Mouse (Mus musculus) cerebellum, adult 11 months (tissue): ENCODE data around the gene Phospho1.

Experiments
- DNase-seq: peaks from one replicate; pipeline ENCODE4 v3.0.0; 2022

Gene Phospho1

DNA sequence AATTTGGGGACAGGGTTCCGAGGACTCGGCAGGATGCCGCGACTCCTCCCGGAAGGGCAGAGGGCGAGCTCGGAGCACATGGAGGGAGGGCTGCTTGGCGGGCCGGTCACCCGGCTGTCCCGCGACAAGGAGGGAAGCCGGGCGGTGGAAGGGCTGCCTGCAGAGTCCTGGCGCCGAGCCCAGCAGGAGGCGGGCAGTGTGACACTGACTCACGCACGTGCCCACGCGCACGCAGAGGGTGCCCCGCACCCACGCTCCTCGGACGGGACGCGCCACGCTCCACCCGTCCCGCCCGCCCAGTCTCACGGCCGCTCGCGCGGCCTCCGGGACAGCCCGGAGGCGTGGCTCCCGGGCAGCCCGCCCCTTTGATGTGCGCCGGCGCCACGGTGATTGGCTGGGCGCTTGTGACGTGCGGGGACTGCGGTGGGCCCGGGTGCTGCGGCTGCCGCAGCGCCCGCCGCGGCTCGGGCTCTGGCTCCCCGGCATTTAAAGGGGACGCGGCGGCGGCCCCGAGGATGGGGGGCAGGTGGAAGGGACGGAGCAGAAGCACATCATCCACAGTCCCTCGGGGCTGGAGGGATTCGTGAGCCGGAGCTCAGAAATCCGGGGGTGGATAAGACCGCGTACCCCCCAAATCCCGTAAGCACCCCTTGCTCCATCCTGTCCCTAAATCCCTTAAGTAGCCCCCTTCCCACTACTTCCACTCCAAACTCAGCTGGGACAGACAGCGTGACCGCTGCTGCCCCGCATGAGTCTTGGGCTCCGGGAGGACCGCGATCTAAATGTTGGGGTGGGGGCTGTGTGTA is at the start of gene Phospho1:
TSS of gene Phospho1 (plus strand) at position 429 of the 806 bp plus-strand sequence.
- DNase-seq, result peak; percentile 91

DNA sequence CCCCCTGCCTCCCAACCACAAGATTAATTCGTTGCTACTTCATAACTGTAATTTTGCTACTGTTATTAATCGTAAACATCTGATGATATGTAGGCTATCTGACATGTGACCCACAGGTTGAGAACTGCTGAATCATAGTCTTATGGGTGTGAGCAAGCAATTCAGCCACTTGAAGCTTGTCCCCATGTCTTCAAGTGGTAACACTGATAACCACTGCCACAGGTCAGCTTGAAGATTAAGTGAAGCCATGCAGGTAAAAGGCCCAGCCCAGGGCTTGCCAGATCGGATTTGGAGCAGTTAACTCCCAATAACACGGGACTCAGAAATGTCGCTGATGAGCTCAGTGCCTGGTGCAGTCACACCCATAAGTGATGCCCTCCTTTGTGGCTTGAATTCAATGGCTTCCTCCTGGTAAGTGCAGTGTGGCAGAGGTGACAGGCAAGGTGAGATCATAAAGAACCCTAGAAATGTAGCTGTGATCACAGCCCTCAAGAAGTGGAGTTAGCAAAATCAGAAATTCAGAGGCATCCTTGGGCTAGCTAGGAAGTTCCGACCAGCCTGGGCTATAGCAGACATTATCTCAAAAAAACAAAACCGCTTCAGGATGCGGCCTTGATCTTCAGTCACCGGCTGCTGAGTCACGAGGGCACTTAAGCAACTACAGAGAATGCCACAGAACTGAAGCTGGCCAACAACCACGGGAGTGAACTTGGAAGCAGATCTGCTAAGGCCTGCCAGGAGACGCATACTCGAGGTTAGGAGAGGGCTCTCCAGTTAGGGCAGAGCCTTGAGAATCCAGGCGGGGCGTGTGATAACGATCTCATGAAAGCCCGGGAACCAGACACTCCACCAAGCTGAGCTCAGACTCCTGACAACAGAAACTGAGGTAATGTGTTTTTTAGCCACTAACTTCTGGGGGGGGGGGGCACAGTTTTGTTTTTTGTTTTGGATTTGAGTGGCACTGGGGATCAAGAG is 46.7 kb upstream of the Phospho1 start:
- no peak for DNase-seq

DNA sequence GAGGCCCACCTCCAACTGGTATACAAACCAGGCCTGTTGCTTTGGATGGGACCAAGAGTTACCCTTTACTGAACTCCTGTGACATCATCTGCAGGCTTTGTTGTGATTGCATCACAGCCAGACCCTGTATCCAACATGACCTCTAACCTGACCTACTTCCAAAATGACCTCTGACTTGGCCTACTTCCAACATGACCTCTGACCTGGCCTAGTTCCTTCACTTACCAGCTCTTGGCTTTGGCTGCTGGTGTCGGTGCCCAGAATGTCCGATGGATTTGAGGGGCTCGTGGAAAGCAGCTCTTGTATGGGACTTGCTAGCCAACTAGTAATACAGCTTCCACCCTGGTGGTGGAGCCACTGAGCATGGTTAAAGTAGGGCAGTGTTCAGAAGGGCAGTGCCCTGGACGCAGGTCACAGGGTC is 45.5 kb upstream of the Phospho1 start:
- DNase-seq, result no peak

DNA sequence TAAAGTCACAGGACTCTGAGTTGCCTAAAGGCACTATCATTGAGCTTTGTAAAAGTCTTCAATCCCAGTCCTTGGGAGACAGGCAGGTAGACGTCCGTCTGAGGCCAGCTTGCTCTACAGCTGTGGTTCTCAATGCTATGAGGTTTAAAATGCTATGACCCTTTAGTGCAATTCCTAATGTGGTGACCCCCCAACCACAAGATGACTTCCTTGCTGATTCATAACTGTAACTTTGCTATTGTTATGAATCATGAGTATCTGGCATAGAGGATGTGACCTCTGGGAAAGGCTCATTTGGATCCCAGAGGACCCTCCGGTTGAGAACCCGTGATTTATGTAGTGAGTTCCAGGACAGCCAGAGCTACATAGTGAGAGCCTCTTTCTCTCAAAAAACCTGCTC is 44.9 kb upstream of the Phospho1 start:
- no peak for DNase-seq

DNA sequence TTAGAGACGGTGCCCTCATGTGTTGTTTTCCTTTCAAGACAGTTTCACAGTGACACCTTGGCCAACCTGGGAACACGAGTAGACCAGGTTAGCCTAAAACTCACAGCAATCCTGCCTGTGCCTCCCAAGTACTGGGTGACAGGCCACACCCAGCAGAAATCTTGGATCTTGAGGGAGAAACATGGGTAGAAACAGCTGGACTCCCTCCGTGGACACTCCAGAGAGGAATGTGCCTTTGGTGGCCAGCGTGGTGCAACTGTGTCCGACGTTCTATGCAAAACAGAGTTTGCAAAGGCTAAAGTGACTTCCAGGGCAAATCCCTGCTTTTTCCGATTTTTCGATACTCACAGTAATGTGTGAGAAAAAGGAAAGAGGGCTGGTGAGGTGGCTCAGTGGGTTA is 43.8 kb upstream of the Phospho1 start:
- no peak for DNase-seq

DNA sequence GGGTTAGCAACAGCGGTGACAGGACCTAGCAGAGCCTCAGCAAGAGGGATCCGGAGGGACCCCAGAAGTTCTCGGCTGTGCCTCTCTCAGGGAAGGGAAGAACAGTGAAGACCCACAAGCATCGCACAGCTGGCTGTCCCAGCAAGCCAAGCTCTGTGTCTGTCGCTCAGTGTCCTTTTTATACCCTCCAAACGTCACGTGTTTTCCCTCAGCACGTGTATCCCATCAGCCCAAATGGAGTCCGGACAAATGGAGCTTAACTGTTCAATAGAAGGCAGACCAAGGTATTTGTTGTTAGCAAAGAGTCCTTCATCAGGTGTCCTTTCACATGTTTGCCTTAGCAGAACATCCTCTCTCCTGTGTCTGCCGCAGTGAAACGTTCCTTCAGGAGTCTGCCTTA is 42.7 kb upstream of the Phospho1 start:
- DNase-seq, result no peak

DNA sequence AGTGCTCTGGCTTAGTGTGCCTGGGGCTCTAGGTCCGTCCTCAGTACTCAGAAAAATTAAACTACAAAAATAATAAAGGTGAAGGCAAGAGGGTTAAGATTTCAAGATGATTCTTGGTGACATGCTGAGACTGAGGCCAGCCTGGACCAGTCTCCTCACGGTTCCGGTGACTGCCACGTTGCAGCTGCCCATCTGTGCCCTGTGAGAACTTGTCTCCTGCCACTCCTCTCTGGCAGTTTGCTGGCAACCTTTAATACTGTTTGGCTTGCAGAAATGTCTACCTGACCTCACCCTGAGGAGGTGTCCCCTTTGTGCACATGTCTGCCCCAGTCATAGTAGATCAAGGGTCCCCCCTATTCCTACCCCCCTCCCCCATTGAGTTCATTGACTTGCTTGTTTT is 40.8 kb upstream of the Phospho1 start:
- no peak for DNase-seq

DNA sequence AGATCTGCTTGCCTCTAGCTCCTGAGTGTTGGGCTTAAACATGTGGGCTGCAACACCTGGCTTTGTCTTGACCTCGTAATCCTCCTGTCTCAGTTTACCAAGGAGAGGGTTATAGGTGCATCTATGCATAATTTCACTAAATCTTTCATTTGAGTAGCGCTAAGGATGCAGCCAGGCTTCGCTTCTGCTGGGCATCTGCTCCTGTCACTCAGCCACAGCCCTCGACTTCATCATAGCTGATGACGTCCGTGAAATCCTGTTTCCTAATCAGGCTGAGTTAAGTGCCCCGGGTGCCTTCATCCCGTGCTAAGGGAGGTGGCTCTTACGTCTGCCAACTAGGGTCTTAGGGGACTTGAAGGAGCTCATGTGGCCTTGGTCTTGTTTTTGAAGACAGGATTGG is 40.3 kb upstream of the Phospho1 start:
- no peak for DNase-seq

DNA sequence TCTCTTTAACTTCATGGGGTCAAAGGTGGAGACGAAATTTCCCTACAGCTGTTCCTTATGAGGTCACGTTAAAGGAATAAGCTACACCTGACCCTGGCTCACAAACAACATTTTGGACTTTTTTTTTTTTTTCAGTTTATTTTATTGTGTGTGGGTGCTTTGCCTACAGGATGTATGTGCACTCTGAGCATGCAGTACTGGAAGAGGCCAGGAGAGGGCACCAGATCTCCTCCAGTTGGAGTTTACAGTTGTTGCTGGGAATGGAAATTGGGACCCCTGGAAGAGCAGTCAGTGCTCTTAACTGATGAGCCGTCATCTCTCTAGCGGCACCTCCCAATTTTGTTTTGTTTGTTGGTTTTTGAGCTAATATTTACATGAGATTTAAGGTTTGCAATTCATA is 38.6 kb upstream of the Phospho1 start:
- DNase-seq, result no peak

DNA sequence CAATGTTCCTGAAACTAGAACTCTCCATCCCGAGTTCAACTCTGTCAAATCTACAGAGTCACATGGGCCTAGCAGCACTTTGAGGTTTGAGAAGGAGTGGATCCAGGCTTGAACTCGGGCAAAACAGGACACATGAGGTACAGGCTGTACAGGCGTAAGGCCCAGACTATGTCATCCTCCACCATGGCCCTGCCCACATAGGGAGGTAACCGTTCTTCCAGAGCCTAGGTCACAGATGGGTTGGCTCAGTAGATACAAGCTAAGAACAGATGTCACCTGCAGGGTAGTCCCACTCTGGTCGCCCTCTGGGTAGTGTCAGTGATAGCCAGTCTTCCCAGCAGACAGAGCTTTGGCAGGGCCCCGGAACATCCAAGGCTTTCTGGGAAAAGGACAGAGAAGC is 37.8 kb upstream of the Phospho1 start:
- DNase-seq, result no peak

DNA sequence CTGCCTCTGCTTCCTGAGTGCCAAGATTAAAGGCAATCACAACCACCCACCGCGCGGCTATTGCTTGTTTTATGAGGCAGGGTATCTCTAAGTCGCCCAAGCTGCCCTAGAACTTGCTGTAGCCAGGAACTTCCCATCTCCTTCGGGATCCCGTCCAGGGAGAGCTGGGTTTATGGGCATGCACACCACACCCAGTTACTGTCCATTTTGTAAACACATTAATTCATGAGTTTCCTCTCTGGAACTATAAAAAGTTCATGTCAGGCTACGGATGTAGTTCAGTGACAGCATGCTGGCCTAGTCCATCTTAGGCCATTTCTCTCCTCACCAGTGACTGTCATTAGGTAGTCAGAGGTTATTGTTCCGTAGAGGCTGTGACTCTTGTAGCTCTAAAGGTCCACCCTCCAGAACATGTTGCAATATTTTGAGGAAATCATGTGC is 34.8 kb upstream of the Phospho1 start:
- no peak for DNase-seq

DNA sequence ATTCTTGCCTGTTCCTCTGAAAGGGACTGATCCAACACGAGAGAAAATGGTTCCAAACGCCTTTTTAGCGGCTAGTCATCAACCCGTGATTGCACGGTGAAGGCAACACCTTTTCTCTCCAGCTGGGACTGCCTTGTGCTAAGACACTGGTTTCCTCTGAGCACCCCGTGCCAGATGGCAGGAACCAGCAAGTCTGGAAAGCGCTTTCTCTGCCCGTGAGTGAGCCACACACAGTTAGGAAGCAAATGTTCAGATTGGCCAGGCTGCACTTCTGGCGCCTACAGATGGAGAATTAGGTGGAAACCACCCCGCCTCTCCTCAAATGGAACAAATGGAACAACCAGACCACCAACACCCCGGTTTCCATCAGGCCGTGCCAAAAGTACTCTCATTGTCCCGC is 32.5 kb upstream of the Phospho1 start:
- DNase-seq, result peak; percentile 14

DNA sequence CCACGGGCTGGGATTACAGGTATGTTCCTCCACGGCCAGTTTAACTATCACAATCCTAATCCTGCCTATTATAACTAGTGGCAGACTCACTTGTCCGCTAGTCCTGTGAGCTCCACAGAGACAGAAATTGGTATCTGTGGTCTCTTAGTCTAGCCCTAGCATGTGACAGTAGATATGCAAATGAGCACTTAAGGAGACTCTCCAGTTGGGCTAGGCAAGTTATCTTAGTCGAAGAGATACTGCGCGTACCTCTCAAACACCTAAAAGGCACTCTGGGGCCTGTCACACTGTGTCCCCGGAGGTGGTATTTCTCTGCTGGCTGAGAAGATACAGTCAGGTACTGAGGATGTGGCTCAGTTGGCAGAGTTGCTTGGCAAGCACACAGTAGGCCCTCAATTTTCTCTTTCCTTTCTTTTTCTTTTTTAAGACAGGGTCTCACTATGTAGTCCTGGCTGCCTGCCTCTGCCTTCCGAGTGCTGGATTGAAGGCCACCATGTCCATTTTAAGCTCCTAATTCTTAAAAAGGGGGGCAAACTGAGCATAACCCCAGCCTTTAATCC is 31.3 kb upstream of the Phospho1 start:
- no peak for DNase-seq

DNA sequence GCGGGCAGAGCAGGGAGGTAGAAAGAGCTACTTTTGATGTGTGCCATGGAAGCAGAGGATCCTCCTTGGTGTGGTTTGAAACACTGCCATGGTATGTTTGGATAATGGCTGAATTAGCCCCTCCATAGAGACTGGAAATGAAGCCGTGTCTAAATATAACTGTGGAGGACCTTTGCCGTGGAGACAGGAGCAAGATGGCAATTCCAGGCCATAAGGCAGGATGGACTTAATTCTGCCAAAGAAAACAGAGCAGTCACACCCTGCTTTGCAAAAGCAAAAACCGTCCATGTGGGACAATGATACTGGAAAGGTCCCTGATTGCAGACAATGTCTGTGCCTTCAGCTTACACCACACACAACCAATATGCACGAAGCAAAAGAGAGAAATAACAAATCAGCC is 30.1 kb upstream of the Phospho1 start:
- DNase-seq, result no peak

DNA sequence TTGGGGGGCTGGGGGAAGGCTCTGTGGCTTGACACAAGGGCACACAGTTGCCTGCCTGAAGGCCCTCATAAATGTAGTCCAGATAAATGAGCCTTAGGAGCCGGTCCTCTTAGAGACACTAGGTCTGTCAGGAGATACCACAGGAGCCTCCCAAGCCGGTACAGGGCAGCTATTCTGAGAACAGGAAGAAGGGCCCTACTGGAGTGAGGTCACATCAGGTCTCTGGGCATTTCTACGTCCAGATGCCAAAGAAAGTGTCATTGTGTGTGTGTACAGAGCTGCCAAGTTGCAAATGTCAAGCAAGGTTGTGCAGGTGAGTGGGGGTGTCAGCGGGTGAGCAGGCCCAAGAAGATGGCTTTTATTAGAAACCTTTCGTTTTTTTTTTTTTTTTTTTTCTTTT is 28.7 kb upstream of the Phospho1 start:
- DNase-seq, result no peak

DNA sequence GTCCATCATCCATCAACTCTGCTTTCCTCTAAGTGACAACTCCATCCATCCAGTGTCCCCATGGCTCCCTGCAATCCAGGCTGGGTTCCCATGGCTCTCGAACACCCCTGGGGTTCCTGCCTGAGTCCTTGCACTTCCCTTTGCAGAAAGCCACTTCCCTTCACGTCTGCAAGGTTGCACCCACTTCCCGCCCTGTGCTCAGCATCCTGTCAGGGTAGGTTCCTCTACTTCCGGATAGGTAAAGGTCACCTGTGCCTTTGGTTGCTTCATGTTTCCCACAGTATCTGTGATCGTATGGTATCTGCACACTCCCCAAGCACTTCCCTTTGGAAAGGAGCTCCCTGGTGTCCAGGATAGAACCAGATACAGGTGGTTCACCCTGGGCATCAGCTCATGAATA is 19.3 kb upstream of the Phospho1 start:
- DNase-seq, result no peak

DNA sequence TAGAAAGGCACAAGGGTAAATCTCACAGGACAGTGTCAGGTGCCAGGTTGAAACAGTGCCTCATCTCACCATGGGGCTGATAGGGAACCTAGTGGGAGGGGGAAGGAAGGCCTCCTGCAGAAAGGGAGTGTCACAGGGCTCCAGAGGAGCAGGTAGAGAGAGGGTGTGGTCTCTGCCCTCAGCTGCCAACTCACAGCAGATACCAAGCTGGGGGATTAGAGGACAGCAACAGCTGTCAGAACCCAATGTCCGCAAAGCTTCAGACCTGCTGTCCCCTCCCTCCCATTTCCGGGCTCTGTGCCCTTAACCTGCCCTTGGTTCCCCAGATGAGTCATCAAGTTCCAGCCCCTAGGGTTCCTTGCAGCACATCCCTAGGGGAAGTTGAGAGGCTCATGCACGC is 18.8 kb upstream of the Phospho1 start:
- DNase-seq, result no peak

DNA sequence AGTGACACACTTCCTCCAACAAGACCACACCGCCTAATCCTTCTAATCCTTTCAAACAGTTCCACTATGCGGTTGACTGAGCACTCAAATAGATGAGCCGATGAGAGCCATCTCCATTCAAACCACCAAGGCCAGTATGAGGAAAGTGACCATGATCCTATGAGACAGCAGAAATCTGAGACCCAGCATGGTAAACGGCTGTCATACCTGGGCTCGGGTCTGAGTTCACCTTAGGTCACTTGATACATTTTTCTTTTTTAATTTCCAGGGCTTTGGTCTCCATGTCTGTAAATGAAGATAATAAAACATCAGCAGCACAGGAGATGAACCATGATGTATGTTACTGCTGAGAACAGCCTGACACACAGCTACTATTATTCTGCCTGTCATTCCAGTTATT is 16.4 kb upstream of the Phospho1 start:
- no peak for DNase-seq

DNA sequence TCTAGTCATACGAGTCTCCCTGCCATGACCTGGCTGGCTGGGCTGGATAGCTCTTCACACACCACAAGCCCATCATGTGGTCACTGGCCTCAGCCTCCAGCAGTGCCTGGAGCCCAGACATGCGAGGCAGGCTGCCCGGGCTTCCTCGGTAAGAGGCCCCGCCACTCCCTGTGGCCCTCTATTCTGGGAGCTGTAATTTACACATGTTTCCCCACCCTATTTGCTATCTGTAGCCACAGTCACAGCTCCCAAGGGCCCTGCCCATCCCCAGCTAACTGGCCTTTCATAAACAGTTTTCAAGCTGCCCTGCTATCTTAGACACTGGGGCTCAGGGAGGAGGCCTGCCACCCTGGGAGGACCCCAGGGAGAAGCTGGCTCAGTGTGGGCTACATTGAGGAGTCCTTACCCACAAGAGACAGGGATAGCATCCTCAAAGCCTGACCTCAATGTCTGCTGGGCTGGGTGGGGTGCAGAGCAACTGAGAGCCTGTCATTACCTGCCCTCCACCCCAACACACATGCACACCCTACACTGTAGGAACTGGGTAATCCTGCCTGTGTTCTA is 15.8 kb upstream of the Phospho1 start:
- no peak for DNase-seq

DNA sequence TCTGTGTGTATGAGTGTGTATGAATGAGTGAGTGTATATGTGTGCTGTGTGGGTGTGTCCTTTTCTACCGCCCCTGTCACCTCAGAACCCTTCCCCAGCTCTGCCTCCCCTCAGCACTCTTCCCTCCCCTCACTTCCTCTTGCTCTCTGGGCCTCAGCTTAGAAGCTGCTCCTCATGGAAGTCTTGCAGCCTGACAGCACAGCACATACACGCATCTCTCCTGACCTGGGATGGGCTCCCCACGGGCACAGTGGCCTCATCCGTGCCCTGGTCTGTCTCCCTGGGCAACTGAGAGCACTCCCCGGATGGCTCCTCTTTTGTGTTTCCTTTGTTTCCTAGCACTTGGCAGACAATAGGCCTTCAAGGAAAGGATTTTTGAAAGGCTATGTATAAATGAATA is 14.7 kb upstream of the Phospho1 start:
- no peak for DNase-seq

DNA sequence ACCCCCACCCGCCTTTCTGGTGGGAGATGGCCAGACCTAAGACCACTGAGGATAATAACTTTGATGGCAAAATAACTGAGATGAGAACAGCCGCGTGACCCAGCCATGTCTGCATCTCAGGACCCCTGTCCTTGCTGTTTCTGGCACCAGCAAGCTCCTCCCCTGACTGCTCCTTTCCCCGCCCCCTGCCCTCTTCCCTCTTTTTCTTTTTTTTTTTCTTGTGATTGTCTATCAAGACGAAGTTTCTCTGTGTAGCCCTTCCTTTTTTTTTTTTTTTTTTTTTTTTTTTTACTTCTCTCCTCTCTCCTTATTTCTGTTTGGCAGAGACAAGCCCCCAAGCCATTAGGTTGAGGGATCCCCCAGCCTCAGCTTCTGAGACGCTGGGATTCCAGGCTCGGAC is 13.5 kb upstream of the Phospho1 start:
- no peak for DNase-seq

DNA sequence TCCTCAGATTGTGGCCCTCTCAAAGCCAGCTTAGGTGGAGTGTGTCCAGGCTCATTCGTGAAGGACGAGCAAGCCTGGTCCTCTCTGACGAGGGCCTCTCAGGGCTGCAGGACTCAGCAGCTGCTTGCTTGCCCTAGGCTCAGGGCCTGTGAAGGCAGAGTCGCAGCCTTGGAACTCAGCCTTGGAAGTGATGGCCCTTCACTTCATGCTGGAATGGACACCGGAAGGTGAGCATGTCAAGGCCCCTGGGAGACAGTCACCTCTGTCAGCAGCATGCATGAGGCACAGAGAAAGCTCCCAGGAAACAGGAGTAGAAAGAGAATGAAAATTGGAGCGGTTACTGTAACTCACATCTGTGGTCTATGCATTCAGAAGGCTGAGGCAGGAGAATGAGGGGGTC is 12.6 kb upstream of the Phospho1 start:
- DNase-seq, result no peak

DNA sequence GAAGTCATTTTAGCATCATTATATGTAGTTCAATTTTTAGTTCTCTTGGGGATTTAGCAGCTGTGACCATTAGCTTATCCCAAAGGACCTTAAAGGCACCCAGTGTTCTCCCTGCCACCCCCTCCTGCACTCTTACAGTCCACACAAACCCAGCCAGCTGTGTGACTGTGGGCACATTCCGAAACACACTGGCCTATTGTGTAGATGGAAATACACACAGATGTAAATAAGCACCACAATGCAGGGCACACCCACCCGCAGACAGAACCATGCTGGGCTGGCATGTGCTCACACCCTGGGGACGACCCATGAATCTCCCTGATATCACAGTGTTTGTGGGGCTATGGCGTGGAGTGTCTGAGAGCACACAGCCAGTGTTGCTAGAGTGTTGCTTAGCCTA is 12.1 kb upstream of the Phospho1 start:
- no peak for DNase-seq
